ENCODE assay signal across 12 mouse cellular contexts in genomic region chr2:128318956-128319355, GRCm38 (mm10).
DNase-seq lines count a peak whose midpoint lies in the region; ATAC-seq lines count a peak whose summit lies in the region.
"Had no signal": no experiment of that assay in that cellular context is flagged by ENCODE, and none has a peak within 500 bp of the region (broad histone marks: within the 10 kb centered on the region; RNA-seq: fewer than 3 reads in every experiment).

No protein-coding gene starts in this region.

- no peak overlapping the region for H3K27ac ChIP-seq in kidney, embryonic 14.5 days (ENCODE audit: low read depth, low read length)
- H3K27ac ChIP-seq in midbrain, embryonic 15.5 days, result no peak overlapping the region

- no peaks in the 10 kb centered on the region for H3K4me1 ChIP-seq in kidney, embryonic 14.5 days (ENCODE audit: control insufficient read depth, insufficient read depth, low read length)
- no peaks in the 10 kb centered on the region for H3K4me1 ChIP-seq in midbrain, embryonic 15.5 days

- H3K4me2 ChIP-seq in kidney, embryonic 14.5 days (replicated peaks; ENCODE audit: low read depth, low read length), result no peak overlapping the region
- H3K4me2 ChIP-seq in midbrain, embryonic 15.5 days, result no peak overlapping the region

- no peaks in the 10 kb centered on the region for H3K36me3 ChIP-seq in kidney, embryonic 14.5 days (ENCODE audit: control insufficient read depth, insufficient read depth, low read length)
- H3K36me3 ChIP-seq in midbrain, embryonic 15.5 days (replicated peaks), result no peaks in the 10 kb centered on the region

- H3K9ac ChIP-seq in kidney, embryonic 14.5 days (ENCODE audit: low read depth, low read length), result no peak overlapping the region
- H3K9ac ChIP-seq in midbrain, embryonic 15.5 days, result no peak overlapping the region

- no peaks in the 10 kb centered on the region for H3K9me3 ChIP-seq in kidney, embryonic 14.5 days (ENCODE audit: control insufficient read depth, low read length)
- no peaks in the 10 kb centered on the region for H3K9me3 ChIP-seq in midbrain, embryonic 15.5 days

- ATAC-seq in kidney, embryonic 14.5 days (ENCODE audit: low FRiP score, low TSS enrichment), result peak; percentile 84
- ATAC-seq in activated CD4-positive, CD25-positive, alpha-beta regulatory T cell, adult 4 months, result peak; percentile 77
- ATAC-seq in inflammation-experienced regulatory T-cells, adult 6 months, result peak; percentile 46
- no peak for ATAC-seq in midbrain, embryonic 15.5 days (replicated peaks)
- ATAC-seq: forebrain, embryonic 16.5 days; intestine, postnatal 0 days; Patski had no signal

- 27% methylated on average over 5 of the region's 5 CpGs for WGBS in kidney, embryonic 14.5 days
- WGBS in midbrain, embryonic 15.5 days, result 83% methylated on average over 5 of the region's 5 CpGs

- H3K4me3 ChIP-seq in kidney, embryonic 14.5 days (ENCODE audit: low read length), result no peak overlapping the region
- no peak overlapping the region for H3K4me3 ChIP-seq in midbrain, embryonic 15.5 days

- no peaks in the 10 kb centered on the region for H3K27me3 ChIP-seq in kidney, embryonic 14.5 days (ENCODE audit: control insufficient read depth, insufficient read depth, low read length)
- no peaks in the 10 kb centered on the region for H3K27me3 ChIP-seq in midbrain, embryonic 15.5 days (replicated peaks)
- H3K27me3 ChIP-seq: Patski had no signal

- no peak for DNase-seq in kidney, postnatal 25 days
- peak; percentile 78 for DNase-seq in thymus, postnatal 0 days (ENCODE audit: low spot score)
- no peak for DNase-seq in layer of hippocampus, postnatal 14 days (ENCODE audit: low spot score in 2 of 2)
- DNase-seq in frontal cortex, adult 2 months (ENCODE audit: extremely low spot score in 1 of 2, low spot score in 1 of 2), result no peak
- DNase-seq: lung, postnatal 36 days had no signal
